ENCODE assay signal across 11 mouse cellular contexts in the genomic region with DNA sequence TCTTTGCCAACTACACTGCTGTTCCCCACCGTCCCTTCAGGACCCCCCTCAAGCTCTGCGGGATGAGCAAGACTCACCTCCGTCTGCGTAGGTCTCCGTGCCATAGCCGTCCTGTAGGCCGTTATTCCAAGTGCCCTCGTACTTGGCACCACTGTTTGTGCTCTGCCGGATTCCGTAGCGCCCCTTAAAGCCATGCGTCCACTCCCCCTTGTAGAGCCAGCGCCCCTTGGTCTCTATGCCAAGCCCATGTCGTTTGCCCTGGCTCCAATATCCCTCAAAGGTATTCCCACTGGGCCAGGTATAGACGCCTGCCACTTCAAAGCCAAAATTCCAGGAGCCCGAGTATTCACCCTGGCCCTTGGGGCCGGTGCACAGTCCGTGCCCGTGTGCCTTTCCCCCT. TPM values are rescaled to one million over a fixed set of nuclear protein-coding genes. Genes with fewer than 3 reads are reported as not detected.
A peak's percentile ranks its signal among the peaks of the same experiment; 100 is the strongest.
DNase-seq lines count a peak whose midpoint lies in the region; ATAC-seq and TF ChIP-seq lines count a peak whose summit lies in the region.
"Had no signal": no experiment of that assay in that cellular context is flagged by ENCODE, and none has a peak within 500 bp of the region (broad histone marks: within the 10 kb centered on the region; RNA-seq: fewer than 3 reads in every experiment).

No protein-coding gene starts in this region.

- TF ChIP-seq CTCF in lung, embryonic 14.5 days (IDR thresholded peaks at IDR 0.05; ENCODE audit: low read depth) = no peak

- ATAC-seq in heart, embryonic 11.5 days (replicated peaks; ENCODE audit: insufficient number of reproducible peaks, low FRiP score, low TSS enrichment) = no peak; the same call in 1 of the 2 replicates
- peak; percentile 3; the same call in 1 of the 2 replicates for ATAC-seq in lung, embryonic 14.5 days (ENCODE audit: insufficient read depth)
- no peak for ATAC-seq in heart, embryonic 16.5 days (replicated peaks; ENCODE audit: extremely low read depth, insufficient read depth, low FRiP score)
- no peak for ATAC-seq in neural tube, embryonic 15.5 days (ENCODE audit: low FRiP score)
- ATAC-seq: forebrain, embryonic 13.5 days had no signal

- peak overlapping the region; percentile 92 for H3K27ac ChIP-seq in heart, embryonic 11.5 days (ENCODE audit: low read depth, low read length)
- H3K27ac ChIP-seq in lung, embryonic 14.5 days (ENCODE audit: low read depth) = peak overlapping the region; percentile 85; the same call in 1 of the 2 replicates
- H3K27ac ChIP-seq in heart, embryonic 16.5 days (ENCODE audit: low read length) = peak overlapping the region; percentile 93
- H3K27ac ChIP-seq in neural tube, embryonic 15.5 days (replicated peaks) = no peak overlapping the region
- H3K27ac ChIP-seq: forebrain, embryonic 13.5 days; liver, embryonic 15.5 days had no signal

- H3K4me3 ChIP-seq in heart, embryonic 11.5 days (ENCODE audit: low read depth, low read length) = peak overlapping the region; percentile 62
- H3K4me3 ChIP-seq in lung, embryonic 14.5 days (ENCODE audit: low read depth, low read length) = peak overlapping the region; percentile 37
- H3K4me3 ChIP-seq in heart, embryonic 16.5 days (ENCODE audit: low read length) = peak overlapping the region; percentile 67
- no peak overlapping the region for H3K4me3 ChIP-seq in neural tube, embryonic 15.5 days (replicated peaks)
- H3K4me3 ChIP-seq: forebrain, embryonic 13.5 days; liver, embryonic 15.5 days had no signal

- H3K9ac ChIP-seq in heart, embryonic 11.5 days (ENCODE audit: low read depth, low read length) = peak overlapping the region; percentile 97
- peak overlapping the region; percentile 49 for H3K9ac ChIP-seq in lung, embryonic 14.5 days
- peak overlapping the region; percentile 86 for H3K9ac ChIP-seq in heart, embryonic 16.5 days (ENCODE audit: low read length)
- H3K9ac ChIP-seq in neural tube, embryonic 15.5 days (replicated peaks) = no peak overlapping the region
- H3K9ac ChIP-seq: forebrain, embryonic 13.5 days; liver, embryonic 15.5 days had no signal

- H3K27me3 ChIP-seq in heart, embryonic 11.5 days (ENCODE audit: control insufficient read depth, insufficient read depth, low read length) = no peaks in the 10 kb centered on the region
- no peaks in the 10 kb centered on the region for H3K27me3 ChIP-seq in lung, embryonic 14.5 days (ENCODE audit: insufficient read depth, low read length)
- no peaks in the 10 kb centered on the region for H3K27me3 ChIP-seq in heart, embryonic 16.5 days (ENCODE audit: control insufficient read depth, insufficient read depth, low read length)
- H3K27me3 ChIP-seq in neural tube, embryonic 15.5 days (replicated peaks) = 0 out of 2 replicates have a peak, but pooled peaks cover 3% of the 10 kb centered on the region
- H3K27me3 ChIP-seq: forebrain, embryonic 13.5 days had no signal

- 58% methylated on average over 19 of the region's 19 CpGs for WGBS in heart, embryonic 11.5 days (ENCODE audit: insufficient replicate concordance)
- WGBS in lung, embryonic 14.5 days = 89% methylated on average over 19 of the region's 19 CpGs
- WGBS in heart, embryonic 16.5 days = 54% methylated on average over 19 of the region's 19 CpGs
- WGBS in neural tube, embryonic 15.5 days = 92% methylated on average over 19 of the region's 19 CpGs

- no peaks in the 10 kb centered on the region for H3K36me3 ChIP-seq in heart, embryonic 11.5 days (ENCODE audit: control insufficient read depth, insufficient read depth, low read length)
- no peaks in the 10 kb centered on the region for H3K36me3 ChIP-seq in lung, embryonic 14.5 days (ENCODE audit: insufficient read depth)
- no peaks in the 10 kb centered on the region for H3K36me3 ChIP-seq in heart, embryonic 16.5 days (ENCODE audit: control insufficient read depth, insufficient read depth)
- no peaks in the 10 kb centered on the region for H3K36me3 ChIP-seq in neural tube, embryonic 15.5 days
- H3K36me3 ChIP-seq: liver, embryonic 15.5 days had no signal

- no peaks in the 10 kb centered on the region for H3K9me3 ChIP-seq in heart, embryonic 11.5 days (replicated peaks; ENCODE audit: control insufficient read depth, low read length)
- no peaks in the 10 kb centered on the region for H3K9me3 ChIP-seq in lung, embryonic 14.5 days (ENCODE audit: low read depth, low read length)
- H3K9me3 ChIP-seq in heart, embryonic 16.5 days (replicated peaks; ENCODE audit: control insufficient read depth, low read length) = no peaks in the 10 kb centered on the region
- no peaks in the 10 kb centered on the region for H3K9me3 ChIP-seq in neural tube, embryonic 15.5 days (replicated peaks)
- H3K9me3 ChIP-seq: forebrain, embryonic 13.5 days; liver, embryonic 15.5 days had no signal

- H3K4me1 ChIP-seq in heart, embryonic 11.5 days (ENCODE audit: control insufficient read depth, insufficient read depth, low read length) = peaks cover 21% of the 10 kb centered on the region
- H3K4me1 ChIP-seq in lung, embryonic 14.5 days (ENCODE audit: insufficient read depth) = no peaks in the 10 kb centered on the region; the same call in 1 of the 2 replicates
- H3K4me1 ChIP-seq in heart, embryonic 16.5 days (ENCODE audit: control insufficient read depth, insufficient read depth, low read length) = peaks cover 15% of the 10 kb centered on the region
- H3K4me1 ChIP-seq in neural tube, embryonic 15.5 days = no peaks in the 10 kb centered on the region
- H3K4me1 ChIP-seq: liver, embryonic 15.5 days had no signal

- H3K4me2 ChIP-seq in heart, embryonic 11.5 days = peak overlapping the region; percentile 76
- peak overlapping the region; percentile 56 for H3K4me2 ChIP-seq in lung, embryonic 14.5 days
- H3K4me2 ChIP-seq in heart, embryonic 16.5 days (ENCODE audit: low read depth, low read length) = peak overlapping the region; percentile 74
- H3K4me2 ChIP-seq in neural tube, embryonic 15.5 days = 0 out of 2 replicates have a peak overlapping the region, but pooled peaks have one; percentile 28
- H3K4me2 ChIP-seq: liver, embryonic 15.5 days had no signal

- DNase-seq in heart, adult 9 months (ENCODE audit: low spot score in 2 of 2) = no peak
- DNase-seq in lung, embryonic 14.5 days = no peak
- no peak for DNase-seq in lung, postnatal 25 days (ENCODE audit: low spot score)
- no peak for DNase-seq in cerebellum, postnatal 14 days
- no peak for DNase-seq in yolk sac, embryonic 10.5 days (ENCODE audit: low spot score)
- DNase-seq: midbrain, embryonic 14.5 days had no signal

RNA-seq across cellular contexts. Expression of gene Jph2, which starts 0.7 kb away (rescaled TPM):
- 19.5 and 22.7 TPM in 2 replicates for polyA plus RNA-seq in heart, embryonic 11.5 days (2014; fragmentation: Nextera tagmentation; extraction: Ambion mirVana)
- polyA plus RNA-seq in lung, embryonic 14.5 days (2014; fragmentation: Nextera tagmentation; extraction: Ambion mirVana) = 2.7 and 2.9 TPM in 2 replicates
- polyA plus RNA-seq in heart, embryonic 16.5 days (2015; fragmentation: Nextera tagmentation; extraction: Ambion mirVana) = 38.5 and 43.2 TPM in 2 replicates
- polyA plus RNA-seq in neural tube, embryonic 15.5 days (2015; fragmentation: Nextera tagmentation; extraction: Ambion mirVana) = 0.96 and 2.0 TPM in 2 replicates

RNA-seq across cellular contexts. Expression of gene Oser1, which starts 27.4 kb away (rescaled TPM):
- polyA plus RNA-seq in heart, embryonic 11.5 days (2014; fragmentation: Nextera tagmentation; extraction: Ambion mirVana) = 60.8 and 64.1 TPM in 2 replicates
- polyA plus RNA-seq in lung, embryonic 14.5 days (2014; fragmentation: Nextera tagmentation; extraction: Ambion mirVana) = 90.7 and 91.9 TPM in 2 replicates
- polyA plus RNA-seq in heart, embryonic 16.5 days (2015; fragmentation: Nextera tagmentation; extraction: Ambion mirVana) = 57.1 and 63.8 TPM in 2 replicates
- 72.6 and 82.1 TPM in 2 replicates for polyA plus RNA-seq in neural tube, embryonic 15.5 days (2015; fragmentation: Nextera tagmentation; extraction: Ambion mirVana)

RNA-seq across cellular contexts. Expression of gene Gdap1l1, which starts 41.2 kb away (rescaled TPM):
- polyA plus RNA-seq in heart, embryonic 11.5 days (2014; fragmentation: Nextera tagmentation; extraction: Ambion mirVana) = 0.31 and 0.64 TPM in 2 replicates
- polyA plus RNA-seq in lung, embryonic 14.5 days (2014; fragmentation: Nextera tagmentation; extraction: Ambion mirVana) = 0.91 and 1.1 TPM in 2 replicates
- polyA plus RNA-seq in heart, embryonic 16.5 days (2015; fragmentation: Nextera tagmentation; extraction: Ambion mirVana) = 0.18 and 0.36 TPM in 2 replicates
- polyA plus RNA-seq in neural tube, embryonic 15.5 days (2015; fragmentation: Nextera tagmentation; extraction: Ambion mirVana) = 108 and 129 TPM in 2 replicates

Comparison
In these comparisons a context has a peak if more than half of its experiments do, and no peak if none do; other contexts are left out.
1. RNA of gene Gdap1l1, which starts 41.2 kb away (polyA plus RNA-seq): 108 to 129 TPM in neural tube, embryonic 15.5 days; 0.91 to 1.1 TPM in lung, embryonic 14.5 days, 0.31 to 0.64 TPM in heart, embryonic 11.5 days and 0.18 to 0.36 TPM in heart, embryonic 16.5 days; every median in the first group is over 10 times any median in the second.
2. Peak in every context shown above with its lines, with median percentiles within 50 percentile points of each other: H3K4me2 ChIP-seq.